In genomic region chr2:39000587-39000919, GRCm38 (mm10) we compare ENCODE assay signal across 30 mouse cellular contexts. TPM values are rescaled to one million over a fixed set of nuclear protein-coding genes. Genes with fewer than 3 reads are reported as not detected.
DNase-seq lines count a peak whose midpoint lies in the region; ATAC-seq and TF ChIP-seq lines count a peak whose summit lies in the region.
"Had no signal": no experiment of that assay in that cellular context is flagged by ENCODE, and none has a peak within 500 bp of the region (broad histone marks: within the 10 kb centered on the region; RNA-seq: fewer than 3 reads in every experiment).

No protein-coding gene starts in this region.

- intact Hi-C loops in gastrocnemius, adult 2 months (cut with DNase I): loop anchor here (10.0 kb wide), 1 partner anchor 356 kb away; the partner anchor contains the start of gene Psmb7
- intact Hi-C loops in gastrocnemius, postnatal 14 days (cut with DNase I; ENCODE audit: low total_unique reads): no loop called here

- peaks cover 41% of the 10 kb centered on the region for H3K36me3 ChIP-seq in liver, embryonic 11.5 days (ENCODE audit: control insufficient read depth, insufficient read depth, low read length)
- H3K36me3 ChIP-seq in CH12.LX (replicated peaks in 1 of 2; ENCODE audit: control insufficient read depth in 1 of 2, insufficient read depth in 1 of 2, low read length in 1 of 2) (peaks cover 43 to 53% of the 10 kb centered on the region in 2 experiments), MEL (ENCODE audit: control insufficient read depth in 1 of 2, insufficient read depth in 2 of 2, low read length in 2 of 2) (peaks cover 0 to 13% of the 10 kb centered on the region in 2 experiments; a peak in 3 of 4 replicates)

- H3K4me3 ChIP-seq in gastrocnemius, adult 2 months: no peak overlapping the region
- no peak overlapping the region for H3K4me3 ChIP-seq in liver, embryonic 11.5 days (ENCODE audit: low read depth, low read length)
- no peak overlapping the region for H3K4me3 ChIP-seq in CH12.LX (replicated peaks in 1 of 3; ENCODE audit: low read depth in 2 of 3, low read length in 2 of 3, poor library complexity in 1 of 3)
- H3K4me3 ChIP-seq in MEL (ENCODE audit: control insufficient read depth in 1 of 2, insufficient read depth in 1 of 2, low read depth in 2 of 2, low read length in 2 of 2): no peak overlapping the region
- H3K4me3 ChIP-seq: embryonic facial prominence, embryonic 10.5 days; embryonic facial prominence, embryonic 13.5 days; erythroblast, embryonic 14.5 days; forebrain, embryonic 12.5 days; forebrain, embryonic 15.5 days; heart, embryonic 12.5 days; heart, embryonic 15.5 days had no signal

- no peak for TF ChIP-seq CTCF in gastrocnemius, adult 2 months (IDR thresholded peaks at IDR 0.05)
- TF ChIP-seq CTCF in CH12.LX (conservative IDR thresholded peaks at IDR 0.05 in 1 of 2, IDR thresholded peaks at IDR 0.05 in 1 of 2; ENCODE audit: low read depth in 2 of 2, low read length in 2 of 2): no peak
- no peak for TF ChIP-seq CTCF in MEL (IDR thresholded peaks at IDR 0.05 in 2 of 3, conservative IDR thresholded peaks at IDR 0.05 in 1 of 3; ENCODE audit: control insufficient read depth in 1 of 3, insufficient read depth in 1 of 3, low read depth in 2 of 3, low read length in 3 of 3, poor library complexity in 1 of 3, severe bottlenecking in 1 of 3)

- in situ Hi-C loops in CH12.LX (cut with MboI; ENCODE audit: low pct_ligation_motif_present, low pct_unique_long_range_greater_than_20kb, low sequenced_read_pairs): no loop called here

- H3K9ac ChIP-seq in liver, embryonic 11.5 days (ENCODE audit: low read depth, low read length): no peak overlapping the region
- H3K9ac ChIP-seq in CH12.LX (ENCODE audit: insufficient read depth, low read depth) (no peak overlapping the region), MEL (ENCODE audit: control insufficient read depth, low read depth, low read length, poor library complexity, severe bottlenecking) (no peak overlapping the region)
- H3K9ac ChIP-seq: embryonic facial prominence, embryonic 13.5 days; forebrain, embryonic 12.5 days; forebrain, embryonic 15.5 days; heart, embryonic 12.5 days; heart, embryonic 15.5 days; hindbrain, embryonic 14.5 days had no signal

- H3K27ac ChIP-seq in gastrocnemius, adult 2 months: no peak overlapping the region
- peak overlapping the region; percentile 11 for H3K27ac ChIP-seq in liver, embryonic 11.5 days (ENCODE audit: low read depth, low read length)
- no peak overlapping the region for H3K27ac ChIP-seq in CH12.LX (ENCODE audit: insufficient read depth, low read depth)
- no peak overlapping the region for H3K27ac ChIP-seq in MEL (ENCODE audit: control insufficient read depth, low read depth, low read length)
- H3K27ac ChIP-seq: embryonic facial prominence, embryonic 10.5 days; embryonic facial prominence, embryonic 13.5 days; forebrain, embryonic 12.5 days; forebrain, embryonic 15.5 days; heart, embryonic 15.5 days; hindbrain, embryonic 14.5 days; hindbrain, postnatal 0 days had no signal

- H3K27me3 ChIP-seq in liver, embryonic 11.5 days (replicated peaks; ENCODE audit: control insufficient read depth, insufficient read depth, low read length): no peaks in the 10 kb centered on the region
- H3K27me3 ChIP-seq in CH12.LX (replicated peaks) (no peaks in the 10 kb centered on the region), MEL (ENCODE audit: control insufficient read depth in 1 of 2, insufficient read depth in 2 of 2, low read length in 2 of 2) (no peaks in the 10 kb centered on the region)
- H3K27me3 ChIP-seq: embryonic facial prominence, embryonic 13.5 days; forebrain, embryonic 15.5 days; heart, embryonic 12.5 days; heart, embryonic 15.5 days had no signal

- peaks cover 33% of the 10 kb centered on the region for H3K4me1 ChIP-seq in liver, embryonic 11.5 days (replicated peaks; ENCODE audit: control insufficient read depth, insufficient read depth, low read length)
- H3K4me1 ChIP-seq in CH12.LX (ENCODE audit: control insufficient read depth in 1 of 2, insufficient read depth in 2 of 2) (peaks cover 6 to 56% of the 10 kb centered on the region in 2 experiments), MEL (ENCODE audit: control insufficient read depth in 1 of 2, insufficient read depth in 2 of 2, low read length in 2 of 2) (peaks cover 0 to 11% of the 10 kb centered on the region in 2 experiments; a peak in 3 of 4 replicates)

- TF ChIP-seq POLR2A in CH12.LX (IDR thresholded peaks at IDR 0.05; ENCODE audit: low read depth, low read length): peak; percentile 20; the same call in 1 of the 2 replicates
- TF ChIP-seq POLR2A in MEL (IDR thresholded peaks at IDR 0.05; ENCODE audit: control insufficient read depth in 1 of 2, insufficient read depth in 1 of 2, low read depth in 1 of 2, low read length in 2 of 2, poor library complexity in 1 of 2): no peak; a peak in 1 of 4 replicates

- dilution Hi-C loops in CH12.LX (cut with MboI; ENCODE audit: extremely low pct_ligation_motif_present, extremely low pct_unique_long_range_greater_than_20kb, low sequenced_read_pairs): no loop called here

- no peak overlapping the region for H3K4me2 ChIP-seq in liver, embryonic 11.5 days
- no peak overlapping the region for H3K4me2 ChIP-seq in CH12.LX (ENCODE audit: insufficient read depth, low read depth, poor library complexity, severe bottlenecking)
- H3K4me2 ChIP-seq: embryonic facial prominence, embryonic 13.5 days; forebrain, embryonic 12.5 days; forebrain, embryonic 15.5 days; heart, embryonic 12.5 days; heart, embryonic 15.5 days; hindbrain, embryonic 14.5 days had no signal

- no peaks in the 10 kb centered on the region for H3K9me3 ChIP-seq in liver, embryonic 11.5 days (ENCODE audit: control insufficient read depth, low read length)
- H3K9me3 ChIP-seq in CH12.LX (replicated peaks; ENCODE audit: low read length): no peaks in the 10 kb centered on the region
- no peaks in the 10 kb centered on the region for H3K9me3 ChIP-seq in MEL (replicated peaks; ENCODE audit: insufficient read depth, low read length)
- H3K9me3 ChIP-seq: embryonic facial prominence, embryonic 10.5 days; embryonic facial prominence, embryonic 13.5 days; forebrain, embryonic 12.5 days; forebrain, embryonic 15.5 days; G1E; heart, embryonic 12.5 days; heart, embryonic 15.5 days had no signal

- H3K79me2 ChIP-seq in CH12.LX (replicated peaks; ENCODE audit: control insufficient read depth, extremely low read depth, insufficient read depth, poor library complexity, severe bottlenecking): peaks cover 31% of the 10 kb centered on the region
- H3K79me2 ChIP-seq in MEL (ENCODE audit: control insufficient read depth, insufficient read depth, low read length, poor library complexity): peaks cover 38% of the 10 kb centered on the region

- TF ChIP-seq EP300 in CH12.LX (IDR thresholded peaks at IDR 0.05; ENCODE audit: low read length): no peak
- peak in 1 of 2 experiments; percentile 21; a peak in 1 of 4 replicates for TF ChIP-seq EP300 in MEL (IDR thresholded peaks at IDR 0.05; ENCODE audit: low read depth in 1 of 2, low read length in 2 of 2)

- TF ChIP-seq RAD21 in CH12.LX (IDR thresholded peaks at IDR 0.05; ENCODE audit: low read depth, low read length): no peak
- no peak for TF ChIP-seq RAD21 in MEL (IDR thresholded peaks at IDR 0.05; ENCODE audit: low read depth, low read length)

- no peak for ATAC-seq in liver, embryonic 11.5 days (replicated peaks; ENCODE audit: low FRiP score)
- no peak for ATAC-seq in monocyte, adult 5-6 weeks (replicated peaks; ENCODE audit: insufficient number of reproducible peaks, low FRiP score, low TSS enrichment, poor library complexity, severe bottlenecking)
- ATAC-seq: activated CD4-positive, CD25-positive, alpha-beta regulatory T cell, adult 4 months; forebrain, embryonic 15.5 days; hindbrain, postnatal 0 days; inflammation-experienced regulatory T-cells, adult 6 months had no signal

- 83% methylated on average over 4 of the region's 4 CpGs for WGBS in liver, embryonic 11.5 days

- DNase-seq in gastrocnemius, adult 2 months: peak; percentile 15
- DNase-seq in gastrocnemius, postnatal 14 days: no peak
- DNase-seq in liver, embryonic 11.5 days (ENCODE audit: low spot score): no peak
- DNase-seq in liver: no peak
- DNase-seq in CH12.LX (ENCODE audit: extremely low read depth): no peak
- peak; percentile 53 for DNase-seq in MEL (ENCODE audit: low read depth, low spot score)
- DNase-seq in cerebellum, adult 11-12 months: no peak
- DNase-seq: adrenal gland, adult 8-10 months; adrenal gland, postnatal 25 days; B cell, adult 2 months; cerebellum, adult 18-20 months; cerebellum, adult 9-10 months; cerebellum, postnatal 14 days; gastrocnemius, postnatal 10 days; heart, adult 18-20 months; heart, postnatal 14 days; heart, postnatal 4 days had no signal

RNA-seq across cellular contexts. Expression of gene Wdr38, which starts 3.3 kb away (rescaled TPM):
- under 1 TPM in 1 of 2 experiments, not detected in 1; 0.08 TPM for total RNA-seq in gastrocnemius, adult 2 months (2021)
- under 1 TPM in 1 of 2 experiments, not detected in 1; 0.08 TPM for total RNA-seq in gastrocnemius, postnatal 14 days (2021)
- polyA plus RNA-seq in liver, embryonic 11.5 days (2014; fragmentation: Nextera tagmentation; extraction: Ambion mirVana): 1.4 TPM in 2 replicates
- total RNA-seq in CH12.LX (2012; rRNA removed): 1.0 and 1.1 TPM in 2 replicates
- total RNA-seq in CH12.LX (2014; rRNA removed): 0.19 and 0.28 TPM in 2 replicates
- polyA plus RNA-seq in CH12.LX (2012; ENCODE audit: insufficient read length, low read depth): 0.40 and 0.63 TPM in 2 replicates
- 0.49 and 0.77 TPM in 2 replicates for total RNA-seq in MEL (2012; rRNA removed)
- under 1 TPM in 1 of 2 experiments, not detected in 1; 0.79 TPM for polyA plus RNA-seq in MEL (2012; ENCODE audit: insufficient read depth in 1 of 2, insufficient read length in 2 of 2, low read depth in 1 of 2, low replicate concordance in 2 of 2, missing spikeins in 1 of 2)
- 0.68 to 1.2 TPM (median 0.95 TPM) in 3 replicates for total RNA-seq in monocyte, adult 5-6 weeks (2017)
- polyA plus RNA-seq: erythroblast, embryonic 14.5 days had no signal

RNA-seq across cellular contexts. Expression of gene Arpc5l, which starts 4.6 kb away (rescaled TPM):
- total RNA-seq in gastrocnemius, adult 2 months (2021): 100 to 1,000 TPM; 109 to 118 TPM
- total RNA-seq in gastrocnemius, postnatal 14 days (2021): 10 to 100 TPM; 55.1 to 58.2 TPM
- 113 and 128 TPM in 2 replicates for polyA plus RNA-seq in liver, embryonic 11.5 days (2014; fragmentation: Nextera tagmentation; extraction: Ambion mirVana)
- total RNA-seq in CH12.LX (2012; rRNA removed) (139 and 148 TPM in 2 replicates), CH12.LX (2014; rRNA removed) (300 and 309 TPM in 2 replicates), MEL (2012; rRNA removed) (64.4 and 65.4 TPM in 2 replicates)
- polyA plus RNA-seq in CH12.LX (2012; ENCODE audit: insufficient read length, low read depth) (212 and 219 TPM in 2 replicates), MEL (2012; ENCODE audit: insufficient read depth in 1 of 2, insufficient read length in 2 of 2, low read depth in 1 of 2, low replicate concordance in 2 of 2, missing spikeins in 1 of 2) (10 to 100 TPM in 1 of 2 experiments, not detected in 1; 87.0 TPM)
- 82.4 to 119 TPM (median 91.7 TPM) in 3 replicates for total RNA-seq in monocyte, adult 5-6 weeks (2017)

RNA-seq across cellular contexts. Expression of gene Rpl35, which starts 4.9 kb away (rescaled TPM):
- total RNA-seq in gastrocnemius, adult 2 months (2021): 100 to 1,000 TPM; 264 to 300 TPM
- total RNA-seq in gastrocnemius, postnatal 14 days (2021): 100 to 1,000 TPM; 326 to 377 TPM
- 1,321 and 1,382 TPM in 2 replicates for polyA plus RNA-seq in liver, embryonic 11.5 days (2014; fragmentation: Nextera tagmentation; extraction: Ambion mirVana)
- total RNA-seq in CH12.LX (2012; rRNA removed): 2,171 and 2,515 TPM in 2 replicates
- total RNA-seq in CH12.LX (2014; rRNA removed): 976 and 984 TPM in 2 replicates
- polyA plus RNA-seq in CH12.LX (2012; ENCODE audit: insufficient read length, low read depth): 649 and 718 TPM in 2 replicates
- 1,667 and 1,814 TPM in 2 replicates for total RNA-seq in MEL (2012; rRNA removed)
- 100 to 1,000 TPM in 1 of 2 experiments, not detected in 1; 930 TPM for polyA plus RNA-seq in MEL (2012; ENCODE audit: insufficient read depth in 1 of 2, insufficient read length in 2 of 2, low read depth in 1 of 2, low replicate concordance in 2 of 2, missing spikeins in 1 of 2)
- total RNA-seq in monocyte, adult 5-6 weeks (2017): 398 to 553 TPM (median 528 TPM) in 3 replicates

Comparison
In these comparisons a context has a peak if more than half of its experiments do, and no peak if none do; other contexts are left out.
1. DNase-seq: peak in gastrocnemius, adult 2 months (single experiment) and MEL (single experiment); none in gastrocnemius, postnatal 14 days (single experiment), liver, embryonic 11.5 days (single experiment), liver (single experiment), CH12.LX (single experiment) and cerebellum, adult 11-12 months (single experiment).